Comparison of ENCODE assay signal across 20 mouse cellular contexts in genomic region chr15:43403585-43403984, GRCm38 (mm10).
A peak's percentile ranks its signal among the peaks of the same experiment; 100 is the strongest.
DNase-seq lines count a peak whose midpoint lies in the region; ATAC-seq and TF ChIP-seq lines count a peak whose summit lies in the region.
"Had no signal": no experiment of that assay in that cellular context is flagged by ENCODE, and none has a peak within 500 bp of the region (broad histone marks: within the 10 kb centered on the region; RNA-seq: fewer than 3 reads in every experiment).

No protein-coding gene starts in this region.

- 33% methylated on average over 2 of the region's 2 CpGs for WGBS in kidney, adult 2 months
- WGBS in kidney, embryonic 14.5 days = 48% methylated on average over 2 of the region's 2 CpGs
- WGBS in kidney, embryonic 16.5 days = 29% methylated on average over 2 of the region's 2 CpGs
- 38% methylated on average over 2 of the region's 2 CpGs for WGBS in kidney, embryonic 15.5 days
- WGBS in forebrain, embryonic 15.5 days = 77% methylated on average over 2 of the region's 2 CpGs

- no peaks in the 10 kb centered on the region for H3K36me3 ChIP-seq in kidney, adult 2 months (ENCODE audit: control insufficient read depth, insufficient read depth, low read length)
- H3K36me3 ChIP-seq in kidney, embryonic 14.5 days (ENCODE audit: control insufficient read depth, insufficient read depth, low read length) = no peaks in the 10 kb centered on the region
- H3K36me3 ChIP-seq in kidney, embryonic 16.5 days (ENCODE audit: insufficient read depth, low read length) = no peaks in the 10 kb centered on the region
- H3K36me3 ChIP-seq in kidney, embryonic 15.5 days = no peaks in the 10 kb centered on the region
- no peaks in the 10 kb centered on the region for H3K36me3 ChIP-seq in forebrain, embryonic 15.5 days
- H3K36me3 ChIP-seq: embryonic facial prominence, embryonic 10.5 days; embryonic facial prominence, embryonic 12.5 days had no signal

- H3K4me1 ChIP-seq in kidney, adult 2 months (ENCODE audit: control insufficient read depth, insufficient read depth, low read length) = no peaks in the 10 kb centered on the region
- H3K4me1 ChIP-seq in kidney, embryonic 14.5 days (ENCODE audit: control insufficient read depth, insufficient read depth, low read length) = no peaks in the 10 kb centered on the region
- no peaks in the 10 kb centered on the region for H3K4me1 ChIP-seq in kidney, embryonic 16.5 days (ENCODE audit: insufficient read depth, low read length)
- no peaks in the 10 kb centered on the region for H3K4me1 ChIP-seq in kidney, embryonic 15.5 days
- no peaks in the 10 kb centered on the region for H3K4me1 ChIP-seq in forebrain, embryonic 15.5 days
- H3K4me1 ChIP-seq: embryonic facial prominence, embryonic 10.5 days; embryonic facial prominence, embryonic 12.5 days; forebrain, embryonic 13.5 days had no signal

- peak; percentile 13 for DNase-seq in embryo, embryonic 10.5 days (ENCODE audit: low spot score)
- no peak for DNase-seq in embryo, embryonic 11 days
- peak; percentile 34 for DNase-seq in kidney, adult 2 months
- peak; percentile 8 for DNase-seq in adipocyte (ENCODE audit: low spot score)
- DNase-seq: adrenal gland, adult 8-10 months; adrenal gland, postnatal 14 days; adrenal gland, postnatal 36 days; cerebellum, adult 11-12 months; cerebellum, adult 2 months; cerebellum, adult 9-10 months; cerebellum, postnatal 10 days; cerebellum, postnatal 25 days had no signal

- H3K9me3 ChIP-seq in kidney, embryonic 14.5 days (ENCODE audit: control insufficient read depth, low read length) = no peaks in the 10 kb centered on the region
- H3K9me3 ChIP-seq in kidney, embryonic 16.5 days (ENCODE audit: low read length) = no peaks in the 10 kb centered on the region
- H3K9me3 ChIP-seq in kidney, embryonic 15.5 days (replicated peaks) = no peaks in the 10 kb centered on the region
- no peaks in the 10 kb centered on the region for H3K9me3 ChIP-seq in forebrain, embryonic 15.5 days
- H3K9me3 ChIP-seq: embryonic facial prominence, embryonic 10.5 days; embryonic facial prominence, embryonic 12.5 days; forebrain, embryonic 13.5 days had no signal

- no peaks in the 10 kb centered on the region for H3K27me3 ChIP-seq in kidney, adult 2 months (replicated peaks; ENCODE audit: control insufficient read depth, insufficient read depth, low read length)
- no peaks in the 10 kb centered on the region for H3K27me3 ChIP-seq in kidney, embryonic 14.5 days (ENCODE audit: control insufficient read depth, insufficient read depth, low read length)
- no peaks in the 10 kb centered on the region for H3K27me3 ChIP-seq in kidney, embryonic 16.5 days (ENCODE audit: insufficient read depth, low read length)
- no peaks in the 10 kb centered on the region for H3K27me3 ChIP-seq in kidney, embryonic 15.5 days
- no peaks in the 10 kb centered on the region for H3K27me3 ChIP-seq in forebrain, embryonic 15.5 days
- H3K27me3 ChIP-seq: embryonic facial prominence, embryonic 12.5 days; forebrain, embryonic 13.5 days had no signal

- H3K4me2 ChIP-seq in kidney, embryonic 14.5 days (replicated peaks; ENCODE audit: low read depth, low read length) = no peak overlapping the region
- H3K4me2 ChIP-seq in kidney, embryonic 16.5 days (replicated peaks; ENCODE audit: low read depth, low read length) = no peak overlapping the region
- no peak overlapping the region for H3K4me2 ChIP-seq in kidney, embryonic 15.5 days
- H3K4me2 ChIP-seq in forebrain, embryonic 15.5 days (replicated peaks) = no peak overlapping the region
- H3K4me2 ChIP-seq: embryonic facial prominence, embryonic 12.5 days; forebrain, embryonic 13.5 days had no signal

- TF ChIP-seq CTCF in kidney, adult 2 months (conservative IDR thresholded peaks at IDR 0.05; ENCODE audit: insufficient read depth, insufficient read length, low read depth, low read length) = no peak

- ATAC-seq in kidney, embryonic 14.5 days (ENCODE audit: low FRiP score, low TSS enrichment) = no peak
- peak; percentile 79; the same call in 1 of the 2 replicates for ATAC-seq in kidney, embryonic 16.5 days (ENCODE audit: low FRiP score, low TSS enrichment)
- no peak for ATAC-seq in kidney, embryonic 15.5 days (replicated peaks; ENCODE audit: low FRiP score)
- no peak for ATAC-seq in forebrain, embryonic 15.5 days (replicated peaks)
- ATAC-seq: forebrain, embryonic 13.5 days; forebrain, embryonic 16.5 days had no signal

- no peak overlapping the region for H3K4me3 ChIP-seq in kidney, adult 2 months (ENCODE audit: insufficient read depth, low read depth, low read length)
- no peak overlapping the region for H3K4me3 ChIP-seq in kidney, embryonic 14.5 days (ENCODE audit: low read length)
- H3K4me3 ChIP-seq in kidney, embryonic 16.5 days (ENCODE audit: low read length) = no peak overlapping the region
- H3K4me3 ChIP-seq in kidney, embryonic 15.5 days (replicated peaks) = no peak overlapping the region
- no peak overlapping the region for H3K4me3 ChIP-seq in forebrain, embryonic 15.5 days
- H3K4me3 ChIP-seq: embryonic facial prominence, embryonic 10.5 days; embryonic facial prominence, embryonic 12.5 days; forebrain, embryonic 13.5 days had no signal

- TF ChIP-seq POLR2A in kidney, adult 2 months (IDR thresholded peaks at IDR 0.05; ENCODE audit: low read depth, low read length) = no peak

- H3K27ac ChIP-seq in kidney, adult 2 months (ENCODE audit: insufficient read depth, low read depth, low read length) = no peak overlapping the region
- no peak overlapping the region for H3K27ac ChIP-seq in kidney, embryonic 14.5 days (ENCODE audit: low read depth, low read length)
- H3K27ac ChIP-seq in kidney, embryonic 16.5 days (ENCODE audit: low read length) = no peak overlapping the region
- no peak overlapping the region for H3K27ac ChIP-seq in kidney, embryonic 15.5 days
- no peak overlapping the region for H3K27ac ChIP-seq in forebrain, embryonic 15.5 days (replicated peaks)
- H3K27ac ChIP-seq: embryonic facial prominence, embryonic 10.5 days; embryonic facial prominence, embryonic 12.5 days; forebrain, embryonic 13.5 days had no signal

- H3K9ac ChIP-seq in kidney, embryonic 14.5 days (ENCODE audit: low read depth, low read length) = no peak overlapping the region
- H3K9ac ChIP-seq in kidney, embryonic 16.5 days (replicated peaks; ENCODE audit: low read length) = no peak overlapping the region
- H3K9ac ChIP-seq in kidney, embryonic 15.5 days = no peak overlapping the region
- H3K9ac ChIP-seq in forebrain, embryonic 15.5 days (replicated peaks) = no peak overlapping the region
- H3K9ac ChIP-seq: embryonic facial prominence, embryonic 12.5 days; forebrain, embryonic 13.5 days had no signal
